Mouse (Mus musculus) heart, adult 18-20 months (tissue): ENCODE results near the gene Gnb1l. TPM values are rescaled to one million over a fixed set of nuclear protein-coding genes. Genes with fewer than 3 reads are reported as not detected.
"Not testable (repeated sequence)": the region's sequence is repeated elsewhere in the genome, so short reads cannot be mapped to it uniquely, and the experiment has no call there.

Experiments
- DNase-seq, 2 experiments: peaks; one replicate each; pipeline ENCODE4 v3.0.0; 2021 to 2022; ENCODE audit warnings: mixed read lengths in 1 of 2
- total RNA-seq, 2 experiments: library from RNA; stranded (reverse); gene quantifications; 2 replicates each; pipeline ENCODE4 v1.2.3; 2021

Gnb1l gene
- total RNA-seq, 2 experiments from 2014 or later = 6.1 to 6.4 TPM

DNA sequence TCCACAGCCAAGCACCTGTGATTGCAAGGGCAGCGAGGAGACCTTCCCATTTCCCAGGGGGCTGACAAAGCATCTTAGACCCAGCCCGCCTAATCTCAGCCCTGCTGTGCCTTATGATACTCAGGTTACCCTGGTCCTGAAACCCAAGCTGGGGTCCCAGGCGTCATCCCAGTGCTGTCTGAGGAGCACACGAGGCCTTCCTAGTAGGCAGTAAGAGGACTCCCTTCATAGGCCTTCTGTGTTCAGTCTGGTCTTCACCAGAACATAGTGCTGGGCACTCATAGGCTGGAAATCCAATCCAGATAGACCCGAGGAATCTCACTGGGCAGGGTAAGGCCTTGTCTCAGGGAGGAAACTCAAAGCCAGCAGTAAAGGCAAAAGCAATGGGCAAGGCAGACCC, 14.7 kb upstream of the Gnb1l start:
- no peak for DNase-seq

DNA sequence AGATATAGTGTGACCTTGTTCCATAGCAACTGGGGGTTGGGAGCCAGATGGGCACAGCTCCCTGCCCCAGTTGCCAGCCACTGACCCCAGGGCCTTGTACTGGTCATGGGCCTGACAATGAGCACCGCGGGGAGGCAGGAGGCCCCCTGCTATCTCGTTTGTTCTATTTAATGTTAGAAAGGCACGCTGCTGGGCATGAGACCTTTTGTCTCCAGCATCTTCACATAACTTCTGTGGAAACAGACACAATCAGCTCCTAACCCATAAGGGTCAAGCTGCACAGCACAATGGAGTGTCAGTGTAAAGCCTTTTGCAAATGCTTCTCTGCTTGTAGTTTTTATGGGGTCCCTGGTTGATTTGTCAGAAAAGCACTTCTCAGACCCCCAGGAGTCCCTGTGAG, 14.1 kb upstream of the Gnb1l start:
- no peak for DNase-seq

DNA sequence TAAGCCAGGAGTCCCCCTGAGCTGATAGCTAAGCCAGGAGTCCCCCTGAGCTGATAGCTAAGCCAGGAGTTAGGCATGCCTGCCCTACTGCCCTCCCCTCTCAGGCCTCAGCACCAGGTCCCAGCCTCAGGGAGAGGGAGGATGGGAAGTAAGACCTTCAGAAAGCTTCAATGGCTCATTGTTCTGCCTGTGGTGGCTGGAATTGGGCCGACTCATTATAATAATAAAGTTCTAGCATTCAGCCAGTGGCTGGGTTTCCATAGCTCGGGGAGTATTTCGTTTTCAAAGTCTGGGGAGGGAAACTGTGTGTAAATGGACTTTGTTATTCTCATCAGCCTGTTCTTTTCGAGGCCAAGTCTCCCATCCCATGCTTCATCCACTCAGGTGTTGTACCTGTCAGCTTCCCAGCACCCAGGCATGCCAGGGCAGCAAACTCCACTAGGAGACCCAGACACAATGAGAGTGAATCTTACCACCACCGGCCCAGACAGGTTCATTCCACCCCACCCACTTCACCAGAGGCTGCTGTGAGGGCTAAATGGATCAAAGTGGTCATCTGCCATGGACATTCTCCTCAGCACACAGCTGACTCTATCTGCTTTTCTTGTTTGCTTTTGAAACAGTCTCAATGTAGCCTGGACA, 13.6 kb upstream of the Gnb1l start:
- DNase-seq = no peak

DNA sequence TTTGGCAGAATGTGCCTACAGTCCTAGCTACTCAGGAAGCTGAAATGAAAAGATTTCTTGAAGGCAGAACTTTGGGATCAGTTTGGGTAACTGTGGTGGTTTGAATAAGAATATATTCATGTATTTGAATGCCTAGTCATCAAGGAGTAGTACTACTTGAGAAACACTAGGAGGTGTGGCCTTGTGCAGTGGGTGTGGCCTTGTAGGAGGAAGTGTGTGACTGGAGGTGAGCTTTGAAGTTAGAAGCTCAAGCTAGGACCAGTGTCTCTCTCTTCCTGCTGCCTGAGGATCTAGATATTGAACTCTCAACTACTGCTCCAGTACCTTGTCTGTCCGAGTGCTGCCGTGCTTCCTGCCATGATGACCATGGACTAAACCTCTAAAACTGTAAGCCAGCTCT, 12.4 kb upstream of the Gnb1l start:
- no peak for DNase-seq

DNA sequence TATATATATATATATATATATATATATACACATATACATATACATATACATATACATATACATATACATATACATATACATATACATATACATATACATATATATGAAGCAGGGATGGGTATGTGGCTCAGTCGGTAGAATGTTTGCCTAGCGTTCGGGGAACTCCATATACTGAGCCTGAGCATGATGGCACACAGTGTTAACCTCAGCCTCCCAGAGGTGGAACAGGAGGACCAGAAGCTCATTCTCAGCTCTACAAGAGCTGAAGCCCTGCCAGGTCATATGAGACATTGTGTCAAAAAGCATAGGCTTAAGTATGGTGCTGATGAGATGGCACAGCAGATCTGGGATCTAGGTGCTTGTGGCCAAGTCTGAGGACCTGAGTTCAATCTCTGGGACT, 8.2 kb upstream of the Gnb1l start:
- no peak for DNase-seq

DNA sequence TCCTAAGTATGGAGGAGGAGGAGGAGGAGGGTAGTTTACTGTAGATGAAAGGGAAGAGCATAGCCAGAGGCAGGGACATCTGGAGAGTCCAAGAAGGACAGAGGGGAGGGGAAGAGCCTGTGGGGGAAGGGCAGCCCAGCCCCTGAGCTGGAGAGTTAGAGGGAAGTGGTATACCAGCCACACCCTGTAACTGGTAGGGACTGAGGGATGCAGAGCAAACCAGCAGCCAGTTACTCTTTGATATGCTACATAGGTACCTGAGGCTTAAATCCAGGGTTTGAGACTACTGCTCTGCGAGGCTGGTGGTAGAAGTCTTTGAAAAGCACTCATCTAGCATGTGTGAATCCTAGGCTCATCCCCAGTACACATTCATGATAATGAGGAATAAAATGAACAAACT, 7.6 kb upstream of the Gnb1l start:
- no peak for DNase-seq

DNA sequence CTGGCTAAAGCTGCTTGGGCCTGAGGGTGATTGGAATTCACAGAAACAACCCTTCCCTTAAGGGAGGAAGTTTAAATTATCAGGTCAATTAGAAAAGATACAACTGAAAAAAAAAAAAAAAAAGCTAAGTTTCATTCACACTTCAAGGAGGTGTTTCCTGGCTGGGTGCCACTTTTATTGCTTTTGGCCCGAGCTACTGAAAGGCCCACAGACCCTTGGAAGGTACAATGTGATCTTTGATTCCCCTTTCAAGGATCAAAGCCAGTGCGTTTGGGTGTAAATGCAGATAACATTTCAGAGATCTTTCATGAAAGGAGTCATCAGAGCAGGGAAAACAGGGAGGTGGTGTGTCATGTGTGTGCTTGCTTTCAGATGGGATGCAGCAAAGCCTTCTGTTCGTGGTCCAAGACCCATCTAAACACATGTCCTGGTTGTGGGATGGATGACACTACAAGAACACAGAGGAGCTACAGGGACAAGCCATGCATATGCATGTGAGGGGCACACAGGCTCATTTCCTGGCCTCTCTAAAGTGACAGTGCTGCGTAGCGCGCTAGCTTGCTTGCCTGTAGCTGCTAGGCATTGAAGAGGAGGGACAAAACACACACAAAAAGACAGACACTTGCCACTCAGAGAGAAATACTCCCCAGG, 523 bp upstream of the Gnb1l start:
- DNase-seq = peak; percentile 14 to 70

DNA sequence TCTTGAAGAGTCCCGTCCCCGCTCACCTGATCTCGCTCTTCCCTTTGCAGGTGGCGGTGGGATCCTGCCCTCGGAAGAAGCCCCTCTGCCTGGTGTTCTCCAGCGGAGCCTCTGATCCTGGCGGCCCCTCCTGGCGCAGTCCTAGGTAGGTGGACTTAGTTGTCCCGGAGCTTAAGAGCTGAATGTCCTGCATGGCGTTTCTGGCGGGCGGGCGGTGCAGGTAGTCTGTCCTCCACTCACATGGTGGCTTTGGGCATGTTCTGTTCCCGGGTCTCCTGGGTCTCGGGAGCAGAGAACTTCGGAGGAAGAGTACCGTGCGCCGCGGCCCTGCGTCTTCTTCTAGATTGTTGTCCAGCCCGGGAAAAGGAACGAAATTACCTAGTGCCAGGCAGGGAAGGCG, 483 bp downstream of the Gnb1l start:
- DNase-seq = peak in 1 of 2 experiments; percentile 41

DNA sequence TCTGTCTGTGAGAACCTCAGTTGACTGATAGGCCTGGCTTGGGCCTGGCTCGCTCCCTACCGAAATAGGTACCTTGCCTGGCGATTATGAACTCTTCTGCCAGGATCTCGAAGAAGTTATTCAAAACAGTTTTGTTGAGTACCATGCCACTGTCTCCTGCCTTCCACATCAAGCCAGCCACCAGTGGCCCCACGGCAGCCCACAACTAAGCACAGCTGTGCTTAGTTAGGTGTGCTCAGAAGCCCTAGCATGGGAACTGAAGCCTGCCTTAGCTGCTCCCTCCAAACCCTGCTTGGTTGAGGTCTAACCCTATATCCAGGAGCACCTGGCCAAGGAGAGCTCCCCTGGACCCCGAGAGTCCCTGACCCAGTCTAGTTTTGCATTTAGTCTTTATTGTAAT, 3.0 kb downstream of the Gnb1l start:
- no peak for DNase-seq

DNA sequence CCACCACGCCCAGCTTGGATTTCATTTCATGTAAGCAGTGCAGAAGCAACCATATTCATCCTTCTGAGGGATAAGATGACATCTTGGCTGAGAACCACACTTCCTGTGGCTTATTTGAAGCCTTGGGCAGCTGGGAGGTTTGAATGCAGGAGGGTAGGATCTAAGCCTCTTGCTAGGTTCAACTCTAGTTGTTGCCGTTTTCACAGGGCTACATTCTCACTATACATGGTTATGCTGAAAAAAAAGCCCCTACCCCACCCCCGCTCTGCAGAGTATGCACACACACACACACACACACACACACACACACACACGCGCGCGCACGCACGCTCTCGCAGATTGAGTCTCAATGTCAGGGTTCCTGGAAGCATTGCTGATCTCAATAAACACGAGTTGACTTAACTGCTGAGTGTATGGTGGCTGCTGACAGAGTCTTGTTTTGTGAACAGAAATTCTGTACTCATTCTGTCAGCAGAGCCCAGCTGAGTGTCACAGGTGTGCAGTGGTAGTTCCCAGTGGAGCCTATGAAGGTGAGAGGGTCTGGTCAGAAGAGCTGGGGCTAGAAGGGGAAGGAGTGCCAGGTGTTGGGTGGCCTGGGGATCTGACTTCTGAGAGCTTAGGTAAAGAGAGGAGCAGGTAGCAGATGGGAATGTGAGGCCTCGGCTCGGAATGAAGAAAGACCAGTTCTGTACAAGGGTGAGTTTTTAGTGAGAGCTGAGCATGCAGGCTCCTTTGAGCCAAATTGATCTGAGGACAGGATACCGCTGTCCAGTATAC, 5.2 kb downstream of the Gnb1l start:
- no peak for DNase-seq

DNA sequence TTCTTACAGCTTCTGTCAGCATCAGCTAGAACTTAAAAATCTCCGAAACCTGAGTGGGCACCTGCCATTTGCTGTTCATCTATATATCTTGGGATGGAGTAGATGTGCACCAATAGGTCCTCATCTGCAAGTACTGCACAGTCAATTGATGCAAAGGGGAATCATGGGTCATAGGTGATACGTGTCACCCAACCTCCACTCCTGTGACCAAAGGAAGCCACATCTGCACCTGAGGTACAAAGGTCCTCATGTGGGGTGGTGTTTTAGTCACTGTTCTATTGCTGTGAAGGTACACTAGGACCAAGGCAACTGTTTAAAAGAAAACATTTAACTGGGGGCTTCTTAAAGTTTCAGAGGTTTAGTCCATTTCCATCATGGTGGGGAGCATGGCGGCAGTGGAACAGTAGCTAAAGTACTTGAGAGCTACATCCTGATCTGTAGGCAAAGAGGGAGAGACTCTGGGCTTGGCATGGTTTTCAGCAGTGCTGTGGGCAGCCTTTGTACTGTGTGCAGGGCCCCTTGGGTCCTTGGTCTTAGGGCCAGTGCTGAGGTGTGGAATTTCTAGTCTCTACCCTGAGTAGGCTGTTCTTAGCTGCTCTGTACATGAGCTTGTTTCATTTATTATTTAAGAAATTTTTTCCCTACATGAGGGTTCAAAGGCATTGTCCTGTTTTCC, 8.1 kb downstream of the Gnb1l start:
- DNase-seq = no peak

DNA sequence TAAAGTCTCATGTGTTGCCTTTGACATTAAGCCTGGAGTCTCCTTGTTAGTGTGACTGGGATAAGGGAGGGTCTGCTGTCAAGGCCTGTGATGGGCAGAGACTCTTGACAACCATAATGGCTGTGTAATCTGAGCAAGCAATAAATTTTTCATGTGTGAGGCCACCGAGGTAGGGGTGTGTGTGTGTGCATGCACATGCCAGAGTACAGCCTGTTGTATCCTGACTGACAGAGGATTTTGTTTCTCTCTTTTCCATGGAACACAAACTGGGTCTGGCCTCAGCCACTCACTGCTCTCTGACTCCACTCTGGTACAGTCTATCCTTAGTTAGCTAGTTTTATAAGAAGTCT, 8.7 kb downstream of the Gnb1l start:
- DNase-seq = no peak

DNA sequence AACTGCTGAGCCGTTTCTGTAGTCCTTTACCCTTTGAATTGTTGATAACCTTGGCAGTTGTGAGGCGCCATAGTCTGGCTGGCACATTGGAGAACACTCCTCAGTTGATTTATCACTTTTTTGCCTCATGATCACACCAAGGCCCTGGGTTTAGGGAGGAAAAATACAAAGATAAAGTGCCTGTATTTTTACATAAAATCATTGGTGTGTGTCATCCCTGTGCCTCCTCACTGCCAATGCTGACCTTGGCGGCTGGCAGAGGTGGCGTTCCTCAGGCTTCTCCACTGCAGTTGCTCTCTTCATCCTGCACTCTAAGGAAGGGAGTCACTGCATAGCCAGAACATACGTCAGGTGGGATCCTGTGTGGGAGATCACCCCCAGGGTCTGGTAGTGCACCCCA, 13.2 kb downstream of the Gnb1l start:
- DNase-seq = no peak

DNA sequence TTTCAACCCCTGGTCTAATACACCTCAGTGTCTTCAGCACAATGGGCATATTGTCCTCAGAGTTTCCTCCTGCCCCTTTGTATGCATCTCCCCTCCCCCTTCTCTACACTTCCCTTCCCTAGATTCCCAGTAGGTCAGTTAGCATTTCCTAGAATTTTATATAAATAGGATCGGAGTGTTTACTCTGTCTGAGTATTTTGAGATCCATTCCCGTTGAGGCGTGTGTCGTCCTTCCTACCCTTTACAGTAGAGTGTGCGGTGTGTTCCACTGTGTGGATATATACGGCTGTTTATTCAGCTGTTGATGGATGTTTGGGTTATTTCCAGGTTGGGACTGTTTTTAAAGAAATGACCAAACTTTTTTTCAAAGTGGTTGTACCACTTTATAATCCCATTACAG, 15.0 kb downstream of the Gnb1l start:
- DNase-seq = no peak

DNA sequence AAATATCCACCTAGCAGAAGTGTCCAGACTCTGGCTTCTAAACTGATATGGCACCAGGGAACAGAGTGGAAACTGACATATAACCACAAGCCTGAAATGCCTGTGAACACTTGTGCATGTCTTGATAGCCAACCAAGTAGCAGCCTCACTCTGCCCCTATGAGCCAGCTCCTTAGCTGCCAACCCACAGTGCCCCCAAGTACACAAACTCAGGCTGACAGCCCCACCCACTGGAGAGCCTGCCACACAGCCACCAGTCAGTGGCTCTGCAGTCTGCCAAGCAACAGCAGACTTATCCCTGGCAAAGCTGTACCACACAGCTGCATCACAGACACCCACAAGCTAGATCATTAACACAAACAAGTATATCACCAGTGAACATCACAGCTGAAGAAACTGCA, 19.6 kb downstream of the Gnb1l start:
- no peak for DNase-seq

DNA sequence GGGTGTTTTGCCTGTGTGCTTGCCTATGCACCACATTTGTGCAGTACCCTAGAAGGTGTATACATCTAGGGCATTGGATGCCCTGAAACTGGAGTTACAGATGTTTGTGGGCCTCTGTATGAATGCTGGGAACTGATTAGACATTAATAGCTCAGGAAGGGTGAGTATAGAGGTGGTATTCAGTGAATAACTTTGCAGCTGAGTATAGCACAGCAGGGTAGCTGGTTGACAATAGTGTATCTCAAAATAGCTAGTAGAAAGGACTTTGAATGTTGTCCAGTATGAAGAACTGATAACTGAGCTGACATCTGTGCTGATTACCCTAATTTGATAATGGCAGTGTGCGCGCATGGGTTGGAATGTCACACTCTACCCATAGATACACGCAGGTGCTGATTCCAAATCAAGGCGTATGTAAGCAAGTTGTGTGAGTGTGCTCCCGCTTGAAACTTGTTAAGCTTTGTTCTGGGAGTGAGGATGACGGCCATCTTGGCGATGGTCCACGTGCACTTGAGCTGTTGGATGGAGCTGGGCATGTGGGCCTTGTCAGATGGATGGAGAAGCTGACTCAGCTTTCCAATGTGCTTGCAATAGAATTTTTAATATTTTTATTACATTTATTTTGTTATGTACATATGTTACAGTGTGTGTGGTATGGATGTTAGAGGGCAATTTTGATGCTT, 25.2 kb downstream of the Gnb1l start:
- peak; percentile 49 to 63 for DNase-seq

DNA sequence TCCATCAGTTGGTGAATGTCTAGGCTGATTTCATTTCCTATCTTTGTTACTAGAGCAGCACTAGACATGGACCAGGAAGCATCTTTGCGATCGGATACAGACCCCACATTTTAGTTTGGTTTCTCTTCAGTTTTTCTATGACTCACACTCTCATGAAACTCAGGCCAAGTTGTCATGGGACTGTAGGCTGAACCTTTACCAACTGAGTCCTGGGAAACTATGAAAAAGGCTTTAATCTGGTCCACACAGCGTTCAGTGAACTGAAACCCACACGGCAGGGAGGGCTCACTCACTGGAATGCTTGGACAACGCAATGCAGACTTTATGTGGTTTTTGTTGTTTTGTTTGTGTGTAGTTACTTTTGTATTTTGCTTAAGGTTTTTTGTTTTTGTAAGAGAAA, 30.1 kb downstream of the Gnb1l start:
- no peak for DNase-seq

DNA sequence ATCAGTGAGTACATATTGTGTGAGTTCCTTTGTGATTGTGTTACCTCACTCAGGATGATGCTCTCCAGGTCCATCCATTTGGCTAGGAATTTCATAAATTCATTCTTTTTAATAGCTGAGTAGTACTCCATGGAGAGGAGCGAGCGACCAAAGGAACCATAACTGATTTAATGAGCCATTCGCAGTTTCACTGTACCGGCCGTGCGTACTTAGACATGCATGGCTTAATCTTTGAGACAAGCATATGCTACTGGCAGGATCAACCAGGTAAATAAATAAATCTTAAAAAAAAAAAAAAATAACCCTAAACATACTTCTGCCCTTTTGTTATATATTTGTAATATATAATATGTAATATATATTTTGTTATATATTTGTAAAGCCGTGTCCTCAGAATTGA, 34.5 kb downstream of the Gnb1l start:
- DNase-seq = not testable (repeated sequence)

DNA sequence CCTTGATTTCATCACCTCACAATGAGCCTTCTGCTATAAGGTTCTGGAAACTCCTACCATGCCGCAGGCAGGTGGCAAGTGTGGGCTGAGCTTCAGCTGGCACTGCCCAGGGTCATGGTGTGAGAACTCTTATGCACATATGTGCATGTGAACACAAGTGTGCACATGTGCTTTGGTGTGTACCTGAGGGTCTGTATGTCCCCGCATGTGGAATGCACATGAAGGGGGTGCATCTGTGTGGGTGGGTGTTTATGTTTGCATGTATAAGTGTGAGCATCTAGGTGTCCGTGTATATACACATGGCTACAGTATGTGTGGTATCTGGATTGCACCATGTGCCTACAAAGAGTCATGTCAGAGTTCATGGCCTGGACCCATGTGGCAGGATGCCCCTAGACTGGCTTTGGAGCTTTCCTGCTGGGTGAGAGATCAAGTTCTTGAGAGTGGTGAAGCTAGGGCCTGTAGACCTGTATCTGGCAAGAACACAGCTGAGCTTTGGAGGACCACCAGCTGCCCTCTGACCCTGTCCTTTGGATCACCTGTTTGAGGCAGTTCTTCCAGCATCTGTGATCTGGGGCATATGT, 39.0 kb downstream of the Gnb1l start:
- DNase-seq = no peak

DNA sequence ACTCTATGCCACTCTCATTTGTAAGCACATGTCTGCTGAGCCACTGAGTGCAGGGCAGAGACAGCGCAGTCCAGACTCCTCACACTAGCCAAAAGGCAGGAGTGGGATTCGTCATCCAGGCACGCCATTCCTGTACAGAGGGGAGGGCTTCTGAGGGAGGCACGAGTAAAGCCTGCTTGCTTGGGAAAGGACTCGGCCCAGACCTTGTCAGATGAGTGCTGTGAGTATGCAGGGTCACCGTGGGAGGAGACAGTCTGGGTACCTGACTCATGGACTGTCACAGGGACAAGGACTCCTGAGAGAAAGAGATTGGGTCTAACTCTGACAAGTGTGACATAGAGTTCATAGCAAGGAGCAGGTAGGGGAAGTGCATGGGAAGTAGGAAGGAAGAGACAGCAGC, 40.8 kb downstream of the Gnb1l start:
- no peak for DNase-seq

DNA sequence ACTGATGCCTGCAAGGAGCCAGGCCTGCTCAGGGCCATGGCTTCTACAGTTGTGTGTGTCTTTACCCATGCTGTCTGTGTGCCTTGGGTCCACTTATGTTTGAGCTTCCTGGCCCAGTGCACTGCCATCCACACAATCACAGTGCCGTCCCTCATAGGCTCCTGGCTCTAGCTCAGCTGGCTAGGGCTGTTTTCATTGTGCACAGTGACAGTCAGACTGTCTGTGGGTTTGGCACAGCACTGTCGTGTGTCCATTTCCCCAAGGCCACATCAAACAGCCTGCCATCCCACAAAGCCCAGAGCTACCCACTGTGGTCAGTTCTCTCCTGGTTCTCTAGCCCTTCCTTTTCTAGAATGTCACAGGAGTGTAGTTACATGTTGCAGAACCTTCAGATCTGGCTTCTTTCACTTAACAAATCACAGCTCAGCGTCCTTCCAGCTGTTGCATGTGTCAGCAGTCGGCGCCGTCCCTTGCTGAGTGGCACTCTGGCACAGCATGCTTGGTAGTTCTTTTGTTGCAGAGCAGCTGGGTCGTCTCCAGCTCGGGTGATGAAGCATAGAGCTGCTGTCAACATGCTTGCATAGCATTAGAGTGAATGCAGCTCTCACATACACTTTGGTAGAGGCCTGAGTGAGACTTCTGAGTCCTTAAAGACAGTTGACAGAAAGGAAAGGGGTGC, 44.8 kb downstream of the Gnb1l start:
- no peak for DNase-seq

DNA sequence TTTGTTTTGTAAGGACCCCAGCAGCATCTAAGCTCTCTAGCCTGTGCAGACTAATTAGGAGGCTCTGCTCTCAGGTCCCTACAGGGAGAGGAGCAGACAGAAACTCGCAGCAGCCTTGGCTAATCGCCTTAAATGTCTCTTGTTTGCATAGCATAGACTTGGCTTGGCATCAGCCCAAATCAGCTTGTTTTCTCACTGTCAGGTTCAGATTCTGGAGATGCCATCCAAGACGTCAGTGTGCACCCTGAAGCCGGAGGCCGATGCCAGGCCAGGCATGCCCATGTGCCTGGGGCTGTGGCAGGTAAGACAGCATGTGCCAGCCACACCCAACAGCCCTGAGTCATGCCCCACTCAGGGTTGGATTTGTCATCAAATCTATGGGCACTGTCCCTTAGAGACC, 49.4 kb downstream of the Gnb1l start:
- DNase-seq = no peak
